Mouse (Mus musculus) mature B cell (primary cell): ENCODE data around the gene 1110051M20Rik.

ENCODE experiments used
- in situ Hi-C: fragments of 300-500 bp; cut with MboI; formaldehyde crosslinking; loops from 2 replicates; pipeline ENCODE4 v1.14.3; 2019

1110051M20Rik gene

DNA sequence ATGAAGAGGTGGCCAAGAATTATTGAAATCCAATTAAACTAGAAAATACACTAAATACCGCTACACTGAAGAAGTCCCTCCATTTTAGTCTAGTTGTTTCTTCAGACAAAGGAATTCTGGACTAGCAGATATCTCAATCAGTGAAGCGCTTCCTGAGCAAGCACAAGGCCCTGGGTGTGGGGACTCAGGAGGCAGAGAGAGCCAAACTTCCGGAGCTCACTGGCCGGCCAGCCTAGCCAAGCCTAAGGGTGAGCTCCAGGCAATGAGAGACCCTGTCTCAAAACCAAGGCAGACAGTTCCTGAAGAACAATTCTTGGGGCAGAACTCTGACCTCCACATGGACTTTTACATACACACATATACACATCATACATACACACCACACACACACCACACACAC lies 95.6 kb downstream of the 1110051M20Rik start:
- in situ Hi-C loops = no loop called here

GRCm38 (mm10) chr2:91345644-91346043 lies 98.9 kb downstream of the 1110051M20Rik start:
- in situ Hi-C loops = no loop called here

DNA sequence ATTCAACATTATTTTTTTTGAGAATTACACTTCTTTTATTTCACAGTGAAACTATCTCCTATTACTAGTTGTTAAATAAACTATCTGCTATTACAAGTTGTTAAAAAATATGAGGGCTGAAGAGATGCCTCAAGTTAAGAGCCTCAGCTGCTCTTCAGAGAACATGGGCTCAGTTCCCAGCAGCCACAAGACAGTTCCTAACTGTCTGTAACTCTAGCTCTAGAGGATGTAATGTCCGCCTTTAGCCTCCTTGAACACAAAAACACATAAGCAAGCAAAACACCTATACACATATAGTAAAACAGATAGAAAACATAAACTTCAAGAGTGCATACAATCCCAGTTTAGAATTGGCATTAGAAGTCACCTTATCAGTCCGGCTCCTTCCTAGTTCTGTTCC lies 104.9 kb downstream of the 1110051M20Rik start:
- in situ Hi-C loops = no loop called here

DNA sequence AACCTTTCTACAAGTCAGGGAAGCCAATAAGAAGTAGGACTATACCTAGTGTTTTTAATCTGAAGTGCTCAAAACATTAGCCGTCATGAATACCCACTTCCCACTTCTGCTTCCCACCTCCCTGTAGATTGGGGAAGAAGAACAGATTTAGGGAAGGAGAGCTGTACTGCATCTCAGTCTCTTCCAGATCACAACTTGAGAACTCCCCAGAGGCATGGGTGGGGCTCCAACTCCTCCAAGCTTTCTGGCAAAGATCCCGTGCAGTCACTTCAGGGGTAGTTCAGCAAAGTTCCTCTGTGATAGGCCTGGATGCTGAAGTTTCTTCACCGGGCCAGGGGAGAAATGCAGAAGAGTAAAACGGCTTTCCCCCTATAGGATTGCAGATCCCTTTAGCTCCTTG lies 109.4 kb downstream of the 1110051M20Rik start:
- in situ Hi-C loops = no loop called here

DNA sequence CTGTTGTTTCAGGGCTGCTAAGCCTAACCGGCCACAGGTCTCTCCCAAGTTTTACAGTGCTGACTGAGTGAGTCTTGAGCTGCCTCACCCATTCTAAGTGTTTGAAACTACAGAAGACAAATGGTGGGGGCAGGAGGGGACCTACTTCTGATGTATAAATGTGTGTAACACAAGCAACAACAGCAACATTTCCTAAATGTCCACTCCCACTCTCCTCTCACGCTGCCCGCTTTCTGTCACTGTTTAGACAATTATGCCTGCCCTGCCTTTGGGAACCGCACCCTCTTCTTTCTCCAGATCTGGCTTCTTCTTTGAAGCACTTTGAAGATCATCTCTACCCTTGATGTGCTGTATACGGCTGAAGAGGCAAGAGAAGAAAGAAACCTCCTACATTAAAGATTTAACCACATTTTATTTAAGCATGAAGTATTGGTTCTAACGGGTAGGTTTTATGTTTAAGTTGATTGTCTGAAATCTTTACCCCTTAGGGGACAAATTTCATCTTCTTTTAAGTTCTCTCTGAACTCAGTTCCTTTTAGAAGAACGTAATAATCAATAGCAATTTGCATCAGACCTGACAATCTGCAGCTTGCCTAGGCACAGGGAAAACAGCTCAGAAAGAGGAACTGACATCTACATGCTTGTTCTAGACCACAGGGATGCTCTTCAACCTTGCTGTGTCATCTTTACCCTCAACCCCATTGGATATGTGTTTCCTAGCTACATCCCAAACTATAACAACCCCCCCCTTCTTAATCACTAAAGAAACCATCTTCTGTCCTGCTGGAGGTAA lies 113.3 kb downstream of the 1110051M20Rik start:
- in situ Hi-C loops = no loop called here

GRCm38 (mm10) chr2:91329996-91330738 lies 114.3 kb downstream of the 1110051M20Rik start:
- in situ Hi-C loops = no loop called here

DNA sequence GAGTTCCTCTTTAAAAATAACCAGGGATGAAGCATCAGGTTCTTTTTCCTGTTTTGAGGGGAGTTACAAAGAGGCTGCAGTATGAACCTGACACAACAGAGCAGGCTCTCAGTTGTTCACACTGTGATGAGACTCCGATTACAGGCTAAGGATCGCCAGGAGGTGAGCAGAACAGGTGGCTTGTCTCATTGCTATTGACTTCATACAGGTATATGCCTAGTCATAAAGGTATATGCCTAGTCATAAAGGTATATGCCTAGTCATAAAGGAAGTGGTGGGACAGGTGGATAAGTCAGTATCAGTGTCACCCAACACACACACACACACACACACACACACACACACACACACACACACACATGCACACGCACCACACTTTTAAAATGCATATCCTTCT lies 115.8 kb downstream of the 1110051M20Rik start:
- in situ Hi-C loops = no loop called here

DNA sequence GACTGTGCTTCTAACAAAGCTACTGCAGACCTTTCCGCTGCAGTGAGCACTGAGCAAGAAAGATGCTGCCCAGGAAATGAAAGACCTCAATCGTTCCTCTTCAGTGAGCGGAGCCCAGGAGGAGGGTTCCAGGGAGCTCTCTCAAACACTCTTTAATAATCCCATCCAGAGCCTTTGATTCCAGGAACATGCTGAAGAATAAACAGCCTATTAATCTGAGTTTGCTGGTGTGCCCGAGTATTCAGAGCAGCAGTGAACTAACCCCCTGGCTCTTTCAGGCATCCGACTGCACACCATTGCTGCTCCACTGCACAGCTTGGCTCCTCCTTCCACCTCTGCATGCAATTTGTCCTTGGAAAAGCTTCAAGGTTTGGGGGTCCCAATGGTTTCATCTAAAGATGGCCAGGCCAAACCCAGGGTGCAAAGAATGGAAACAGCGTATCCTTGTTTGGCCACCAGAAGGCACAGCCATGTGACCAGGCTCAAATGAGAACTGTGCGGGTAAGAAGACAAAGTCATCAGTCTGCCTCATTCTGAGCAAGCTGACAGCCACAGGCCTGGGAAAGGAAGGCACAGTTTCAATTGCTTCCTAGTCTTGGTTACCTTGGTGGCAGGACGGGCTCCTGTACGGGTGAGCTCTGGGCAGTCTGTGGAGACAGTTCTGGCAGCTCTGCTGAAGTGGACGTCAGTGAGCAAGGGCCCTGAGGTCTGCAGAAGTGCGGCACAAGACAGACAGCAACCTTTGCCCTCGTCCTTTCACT lies 116.4 kb downstream of the 1110051M20Rik start:
- in situ Hi-C loops = no loop called here

DNA sequence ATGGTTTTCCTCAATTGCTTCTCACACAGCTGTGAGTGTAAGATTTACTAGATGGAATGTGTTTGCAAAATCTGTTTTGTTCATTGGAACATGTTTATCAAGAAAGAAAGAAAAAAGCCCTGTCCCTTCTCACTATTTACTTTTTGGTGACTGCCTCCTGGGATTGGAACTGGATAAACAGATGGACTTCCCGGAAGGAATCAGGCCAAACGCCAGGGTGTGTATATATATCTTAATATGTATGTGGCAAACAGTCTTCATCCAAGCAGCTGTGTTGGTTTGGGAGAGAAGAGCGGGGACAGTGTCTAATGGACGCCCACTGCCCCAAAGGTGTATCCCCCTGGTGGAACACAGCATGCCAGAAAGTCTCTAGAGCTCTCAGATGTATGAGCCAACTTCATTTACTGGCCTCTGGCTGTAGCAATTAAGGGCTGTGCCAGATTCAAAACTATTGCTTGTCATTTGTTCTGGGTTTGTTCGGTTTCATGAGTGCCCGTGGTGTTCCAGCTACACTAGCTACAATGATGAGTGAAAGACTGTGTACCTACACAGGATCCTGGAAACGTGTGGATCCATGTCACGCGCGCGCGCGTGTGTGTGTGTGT lies 117.7 kb downstream of the 1110051M20Rik start:
- in situ Hi-C loops = no loop called here

DNA sequence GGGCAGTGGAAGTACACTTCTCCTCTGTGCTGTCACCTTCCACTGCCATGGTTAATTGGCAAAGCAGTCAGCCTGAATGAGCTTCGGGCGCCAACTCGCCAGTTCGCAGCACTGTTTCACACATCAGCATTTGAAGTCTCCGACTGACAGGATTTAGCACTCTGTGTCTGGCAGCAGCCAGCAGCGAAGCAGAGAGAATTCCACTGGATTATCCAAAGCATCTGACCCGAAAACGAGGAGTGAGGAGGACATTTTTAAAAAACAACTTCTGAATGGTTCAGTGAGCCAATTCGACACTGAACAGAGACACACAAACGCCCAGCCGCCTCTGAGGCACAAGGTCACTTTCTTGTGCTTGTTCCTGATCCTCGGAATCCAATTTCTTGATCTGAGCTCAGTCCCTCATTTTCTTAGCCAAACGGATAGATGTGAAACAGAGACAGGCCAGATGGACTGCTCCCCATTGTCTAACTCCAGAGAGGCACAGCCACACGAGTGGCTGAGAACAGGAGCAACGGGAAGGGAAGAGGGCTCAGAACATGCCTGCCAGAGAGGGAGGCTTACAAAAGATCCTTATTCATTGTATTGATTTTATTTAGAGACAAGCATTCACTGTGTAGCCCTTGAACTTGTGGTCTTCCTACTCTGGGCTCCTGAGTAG lies 119.6 kb downstream of the 1110051M20Rik start:
- in situ Hi-C loops = no loop called here

DNA sequence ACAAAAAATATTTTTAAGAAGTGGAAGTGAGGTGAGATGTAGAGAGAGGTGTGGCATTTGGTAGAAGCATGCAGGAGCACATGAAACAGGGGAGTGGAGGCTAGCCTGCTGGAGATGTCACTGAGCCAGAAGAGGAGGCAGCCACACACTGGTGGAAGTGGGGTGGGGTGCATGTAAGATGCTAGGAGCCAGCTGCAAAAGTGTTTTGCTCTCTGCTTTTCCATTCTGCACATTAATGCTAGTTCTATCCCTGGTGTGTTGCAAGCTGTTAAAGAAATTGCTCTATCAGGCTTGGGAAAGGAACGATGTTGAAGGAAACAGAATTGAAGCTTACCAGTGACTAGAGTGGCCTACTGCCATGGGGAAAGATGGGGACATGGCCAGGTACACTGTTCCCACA lies 120.2 kb downstream of the 1110051M20Rik start:
- in situ Hi-C loops = no loop called here

DNA sequence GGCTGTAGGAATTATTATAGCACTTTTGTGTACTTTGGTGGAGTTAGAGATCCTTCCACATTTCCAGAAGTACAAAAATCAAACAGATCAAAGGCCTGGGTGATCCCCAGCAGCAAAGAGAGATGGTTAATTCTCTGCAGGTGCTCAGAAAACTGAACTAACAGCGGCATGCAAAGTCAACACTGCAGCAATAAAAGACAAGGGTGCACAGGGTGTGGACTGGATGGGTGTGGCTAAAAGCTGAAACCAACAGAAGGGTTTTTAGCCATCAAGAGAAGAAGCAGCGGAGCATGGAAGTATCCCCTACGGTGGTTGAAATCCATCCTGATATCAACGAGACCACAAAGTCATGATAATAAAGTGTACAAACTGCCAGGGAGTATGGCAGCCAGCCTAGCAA lies 122.0 kb downstream of the 1110051M20Rik start:
- in situ Hi-C loops = no loop called here

DNA sequence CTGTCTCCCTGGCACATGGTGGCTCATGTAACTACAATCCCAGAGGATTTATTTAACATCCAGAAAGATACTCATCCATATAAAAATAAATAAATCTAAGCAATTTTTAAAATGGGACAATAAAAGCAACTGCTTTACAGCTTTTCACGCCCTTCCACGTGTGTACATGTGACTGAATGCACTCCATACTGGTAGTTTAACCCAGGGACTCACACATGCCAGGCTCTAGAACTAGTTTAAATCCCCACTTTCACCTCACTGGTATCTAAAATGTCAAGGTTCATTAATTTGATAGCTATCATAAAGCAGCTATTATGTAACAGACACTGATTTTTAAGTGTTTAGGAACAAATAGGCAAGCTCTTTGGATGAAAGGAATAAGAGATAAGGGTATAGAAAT lies 122.6 kb downstream of the 1110051M20Rik start:
- in situ Hi-C loops = no loop called here

- in situ Hi-C loops = no loop called here
Observed at GRCm38 (mm10) chr2:91320559-91321529, 123.7 kb downstream of the 1110051M20Rik start.

- in situ Hi-C loops = no loop called here
Observed at GRCm38 (mm10) chr2:91314184-91314583, 130.3 kb downstream of the 1110051M20Rik start.

- in situ Hi-C loops = no loop called here
Observed at GRCm38 (mm10) chr2:91312578-91313311, 131.8 kb downstream of the 1110051M20Rik start.

DNA sequence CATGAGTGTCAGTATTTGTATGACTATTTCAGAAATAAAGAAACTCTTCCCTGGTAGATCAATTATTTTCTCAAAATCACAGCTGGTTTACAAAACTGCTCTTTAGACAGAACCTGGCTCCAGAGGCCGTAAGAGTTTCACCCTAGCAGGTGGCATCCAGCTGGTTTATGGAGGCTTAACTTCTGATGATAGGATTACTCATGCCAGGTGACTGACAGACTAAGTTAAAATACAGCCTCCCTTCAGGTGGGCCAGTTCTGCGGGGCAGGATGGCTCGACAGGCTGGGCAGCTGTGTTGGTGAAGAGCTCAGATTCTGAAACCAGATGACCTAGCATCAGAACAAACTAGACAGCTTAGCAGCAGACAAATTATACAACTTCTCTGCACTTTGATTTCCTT lies 135.0 kb downstream of the 1110051M20Rik start:
- in situ Hi-C loops = no loop called here

DNA sequence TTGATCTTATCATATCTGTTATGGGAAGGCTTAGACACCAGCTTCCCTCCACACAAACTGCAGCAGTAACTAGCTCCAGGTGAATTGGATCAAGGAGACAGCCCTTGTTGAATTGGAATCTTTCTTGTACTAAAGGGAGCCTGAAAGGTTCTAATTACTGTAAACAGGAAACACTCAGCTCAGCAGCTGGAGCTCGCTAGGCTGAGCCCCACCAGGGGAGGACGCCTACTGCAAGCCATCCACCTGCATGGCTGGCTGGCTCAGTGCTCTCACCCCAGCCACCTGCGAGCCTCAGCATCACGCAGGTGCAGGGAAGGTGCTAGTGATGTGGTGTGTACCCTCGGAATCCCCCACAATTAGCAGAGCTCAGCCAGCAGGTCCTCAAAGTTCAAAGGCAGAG lies 135.8 kb downstream of the 1110051M20Rik start:
- in situ Hi-C loops = no loop called here

DNA sequence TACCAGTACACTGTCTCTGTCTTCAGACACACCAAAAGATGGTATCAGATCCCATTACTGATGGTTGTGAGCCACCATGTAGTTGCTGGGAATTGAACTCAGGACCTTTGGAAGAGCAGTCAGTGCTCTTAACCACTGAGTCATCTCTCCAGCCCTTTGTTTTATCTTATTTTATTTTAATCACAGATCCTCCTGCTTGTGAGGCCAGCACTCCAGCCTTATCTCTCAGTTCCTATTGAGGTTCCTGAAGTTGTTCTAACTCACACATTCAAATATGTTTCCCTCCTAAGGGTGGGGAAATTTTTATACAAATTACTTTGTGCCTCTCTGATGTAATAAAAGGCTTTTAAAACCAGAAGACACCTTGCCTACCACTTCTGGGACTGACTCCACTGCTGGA lies 137.9 kb downstream of the 1110051M20Rik start:
- in situ Hi-C loops = no loop called here

DNA sequence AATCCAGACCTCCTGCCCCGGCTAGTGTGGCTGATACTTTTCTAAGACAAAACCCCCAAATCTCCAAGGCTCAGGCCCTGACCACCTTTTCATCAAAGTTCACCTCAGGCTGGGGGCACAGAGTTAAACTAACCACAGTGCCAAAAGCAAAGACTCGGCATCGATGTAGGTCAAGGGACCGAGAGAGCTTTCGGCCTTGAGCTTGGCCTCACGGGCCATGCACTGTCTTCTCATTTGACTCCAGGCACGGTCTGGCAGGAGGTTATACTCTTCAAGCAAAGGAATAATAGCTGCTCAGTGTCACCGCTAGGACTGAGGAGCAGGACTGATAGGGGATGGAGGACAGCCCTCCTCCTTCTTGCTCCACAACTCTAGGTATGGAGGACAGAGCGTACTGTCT lies 138.6 kb downstream of the 1110051M20Rik start:
- in situ Hi-C loops = no loop called here
